Mouse (Mus musculus) MEL (cell line): ENCODE data around the gene Pkmyt1. TPM values are rescaled to one million over a fixed set of nuclear protein-coding genes. Genes with fewer than 3 reads are reported as not detected.

Experiments used
- DNase-seq: peaks from one replicate; pipeline ENCODE4 v3.0.0; 2011; ENCODE audit warnings: low read depth, low spot score
- H3K27ac ChIP-seq: 2 replicates; pipeline ENCODE4 v1.5.1; 2012; ENCODE audit warnings: low read depth, mild to moderate bottlenecking, control low read depth, low read length, moderate library complexity; ENCODE audit not compliant: control insufficient read depth
- H3K27me3 ChIP-seq, 2 experiments: fragments of 150-350 bp in 1 of 2; sonication (generic) in 1 of 2; 2 replicates each; pipeline ENCODE4 v1.6.1; 2012; ENCODE audit warnings: low read length in 2 of 2, mild to moderate bottlenecking in 2 of 2, improper control_type of control experiment in 1 of 2, moderate library complexity in 1 of 2; ENCODE audit not compliant: insufficient read depth in 2 of 2, control insufficient read depth in 1 of 2
- H3K36me3 ChIP-seq, 2 experiments: 2 replicates each; pipeline ENCODE4 v1.6.1; 2012 to 2014; ENCODE audit warnings: low read length in 2 of 2, improper control_type of control experiment in 1 of 2, inconsistent platforms in 1 of 2, mild to moderate bottlenecking in 1 of 2; ENCODE audit not compliant: insufficient read depth in 2 of 2, control insufficient read depth in 1 of 2
- H3K4me1 ChIP-seq, 2 experiments: fragments of 150-350 bp in 1 of 2; sonication (generic) in 1 of 2; 2 replicates each; pipeline ENCODE4 v1.6.1; 2012; ENCODE audit warnings: low read length in 2 of 2, improper control_type of control experiment in 1 of 2, mild to moderate bottlenecking in 1 of 2; ENCODE audit not compliant: insufficient read depth in 2 of 2, control insufficient read depth in 1 of 2
- H3K4me3 ChIP-seq, 2 experiments: fragments of 150-350 bp in 1 of 2; sonication (generic) in 1 of 2; 2 replicates each; pipeline ENCODE4 v1.5.1; 2012; ENCODE audit warnings: low read depth in 2 of 2, low read length in 2 of 2, mild to moderate bottlenecking in 2 of 2, moderate library complexity in 2 of 2, control low read depth in 1 of 2, improper control_type of control experiment in 1 of 2; ENCODE audit not compliant: control insufficient read depth in 1 of 2, insufficient read depth in 1 of 2
- H3K79me2 ChIP-seq: 2 replicates; pipeline ENCODE4 v1.6.1; 2012; ENCODE audit warnings: mild to moderate bottlenecking, low read length, moderate library complexity; ENCODE audit not compliant: control insufficient read depth, poor library complexity, insufficient read depth
- H3K9ac ChIP-seq: 2 replicates; pipeline ENCODE4 v1.6.1; 2012; ENCODE audit warnings: low read depth, mild to moderate bottlenecking, control low read depth, low read length, moderate library complexity; ENCODE audit not compliant: control insufficient read depth, poor library complexity, severe bottlenecking
- H3K9me3 ChIP-seq: fragments of 150-350 bp; sonication (generic); replicated peaks from 2 replicates; pipeline ENCODE4 v1.6.1; 2012; ENCODE audit warnings: mild to moderate bottlenecking, low read length, improper control_type of control experiment, moderate library complexity; ENCODE audit not compliant: insufficient read depth
- BHLHE40 ChIP-seq: IDR thresholded peaks from 2 replicates; pipeline ENCODE4 v1.6.1; 2012; ENCODE audit warnings: low read depth, mild to moderate bottlenecking, inconsistent platforms, low read length, improper control_type of control experiment, borderline replicate concordance
- CHD1 ChIP-seq: IDR thresholded peaks from 2 replicates; pipeline ENCODE4 v1.6.1; 2012; ENCODE audit warnings: low read depth, mild to moderate bottlenecking, inconsistent platforms, low read length, improper control_type of control experiment
- EP300 ChIP-seq, 2 experiments: IDR thresholded peaks; 2 replicates each; pipeline ENCODE4 v1.6.1; 2011; ENCODE audit warnings: improper control_type of control experiment in 2 of 2, low read length in 2 of 2, low read depth in 1 of 2, mild to moderate bottlenecking in 1 of 2
- ETS1 ChIP-seq: IDR thresholded peaks from 2 replicates; pipeline ENCODE4 v1.6.1; 2012; ENCODE audit warnings: low read depth, mild to moderate bottlenecking, inconsistent platforms, low read length, improper control_type of control experiment, moderate library complexity
- GABPA ChIP-seq: IDR thresholded peaks from 2 replicates; pipeline ENCODE4 v1.6.1; 2012; ENCODE audit warnings: low read depth, mild to moderate bottlenecking, inconsistent platforms, low read length, improper control_type of control experiment, moderate library complexity
- HCFC1 ChIP-seq: IDR thresholded peaks from 2 replicates; pipeline ENCODE4 v1.6.1; 2012; ENCODE audit warnings: low read depth, mild to moderate bottlenecking, inconsistent platforms, low read length, improper control_type of control experiment, moderate library complexity
- JUND ChIP-seq: IDR thresholded peaks from 2 replicates; pipeline ENCODE4 v1.6.1; 2011; ENCODE audit warnings: low read depth, mild to moderate bottlenecking, improper control_type of control experiment, low read length
- KAT2A ChIP-seq: conservative IDR thresholded peaks from 2 replicates; pipeline ENCODE4 v1.6.1; 2012; ENCODE audit warnings: low read depth, low read length, improper control_type of control experiment, inconsistent platforms
- MAFK ChIP-seq: IDR thresholded peaks from 2 replicates; pipeline ENCODE4 v1.6.1; 2011; ENCODE audit warnings: low read depth, mild to moderate bottlenecking, low read length, improper control_type of control experiment, borderline replicate concordance
- MEF2A ChIP-seq: IDR thresholded peaks from 2 replicates; pipeline ENCODE4 v1.6.1; 2014; ENCODE audit warnings: low read depth, mild to moderate bottlenecking, inconsistent platforms, low read length, improper control_type of control experiment; ENCODE audit not compliant: poor library complexity, insufficient replicate concordance, severe bottlenecking; ENCODE audit errors: extremely low read depth
- MXI1 ChIP-seq: IDR thresholded peaks from 2 replicates; pipeline ENCODE4 v1.6.1; 2011; ENCODE audit warnings: mild to moderate bottlenecking, low read depth, low read length, improper control_type of control experiment
- MYC ChIP-seq: IDR thresholded peaks from 2 replicates; pipeline ENCODE4 v1.6.1; 2011; ENCODE audit warnings: low read depth, mild to moderate bottlenecking, low read length, improper control_type of control experiment, moderate library complexity
- NELFE ChIP-seq: IDR thresholded peaks from 2 replicates; pipeline ENCODE4 v1.6.1; 2011; ENCODE audit warnings: low read depth, low read length, improper control_type of control experiment
- NRF1 ChIP-seq: IDR thresholded peaks from 2 replicates; pipeline ENCODE4 v1.6.1; 2014; ENCODE audit warnings: low read depth, mild to moderate bottlenecking, inconsistent platforms, low read length, improper control_type of control experiment, moderate library complexity; ENCODE audit not compliant: poor library complexity, insufficient read depth, severe bottlenecking
- POLR2AphosphoS2 ChIP-seq: IDR thresholded peaks from 2 replicates; pipeline ENCODE4 v1.6.1; 2011; ENCODE audit warnings: low read length, improper control_type of control experiment
- POLR2AphosphoS5 ChIP-seq: IDR thresholded peaks from 2 replicates; pipeline ENCODE4 v1.6.1; 2012; ENCODE audit warnings: low read depth, borderline replicate concordance, mild to moderate bottlenecking, inconsistent platforms, low read length, moderate library complexity, mixed read lengths
- SMC3 ChIP-seq: IDR thresholded peaks from 2 replicates; pipeline ENCODE4 v1.6.1; 2011; ENCODE audit warnings: low read depth, low read length, improper control_type of control experiment
- TAL1 ChIP-seq: IDR thresholded peaks from 2 replicates; pipeline ENCODE4 v1.6.1; 2012; ENCODE audit warnings: mild to moderate bottlenecking, inconsistent platforms, low read length, moderate library complexity, mixed read lengths
- TBP ChIP-seq: IDR thresholded peaks from 2 replicates; pipeline ENCODE4 v1.8.0; 2011; ENCODE audit warnings: low read depth, low read length, improper control_type of control experiment
- TCF12 ChIP-seq: IDR thresholded peaks from 2 replicates; pipeline ENCODE4 v1.6.1; 2014; ENCODE audit warnings: low read depth, mild to moderate bottlenecking, inconsistent platforms, low read length, improper control_type of control experiment, moderate library complexity
- UBTF ChIP-seq: IDR thresholded peaks from 2 replicates; pipeline ENCODE4 v1.6.1; 2012; ENCODE audit warnings: low read depth, mild to moderate bottlenecking, inconsistent platforms, low read length, improper control_type of control experiment, moderate library complexity, borderline replicate concordance; ENCODE audit not compliant: insufficient read depth
- USF2 ChIP-seq, 2 experiments: IDR thresholded peaks; 2 replicates each; pipeline ENCODE4 v1.6.1; 2011 to 2012; ENCODE audit warnings: improper control_type of control experiment in 2 of 2, low read length in 2 of 2, borderline replicate concordance in 1 of 2, inconsistent platforms in 1 of 2, low read depth in 1 of 2, mild to moderate bottlenecking in 1 of 2; ENCODE audit not compliant: insufficient read depth in 1 of 2
- ZC3H11A ChIP-seq: IDR thresholded peaks from 2 replicates; pipeline ENCODE4 v1.6.1; 2012; ENCODE audit warnings: low read depth, mild to moderate bottlenecking, inconsistent platforms, low read length, improper control_type of control experiment
- ZKSCAN1 ChIP-seq: IDR thresholded peaks from 2 replicates; pipeline ENCODE4 v1.6.1; 2012; ENCODE audit warnings: low read depth, mild to moderate bottlenecking, inconsistent platforms, low read length, improper control_type of control experiment, moderate library complexity
- ZNF384 ChIP-seq: IDR thresholded peaks from 2 replicates; pipeline ENCODE4 v1.6.1; 2012; ENCODE audit warnings: low read depth, mild to moderate bottlenecking, inconsistent platforms, low read length, improper control_type of control experiment
- polyA plus RNA-seq, 2 experiments: library from polyadenylated mRNA; stranded (reverse) in 1 of 2; unstranded in 1 of 2; fragments of >175 nt in 1 of 2; fragments of >200 nt in 1 of 2; gene quantifications; 2 replicates each; pipeline versions ENCODE4 v1.2.1 to v1.2.4; 2012; ENCODE audit warnings: low replicate concordance in 2 of 2, low read depth in 1 of 2; ENCODE audit not compliant: insufficient read length in 2 of 2, insufficient read depth in 1 of 2, missing spikeins in 1 of 2
- total RNA-seq: library from RNA; depleted of rRNA; stranded (reverse); fragments of 300-350 nt; gene quantifications from 2 replicates; pipeline ENCODE4 v1.2.3, GENCODE M21; 2012

The Pkmyt1 gene
- total and polyA plus RNA-seq, 3 experiments, result 16.6 to 49.8 TPM; not detected in 1

DNA sequence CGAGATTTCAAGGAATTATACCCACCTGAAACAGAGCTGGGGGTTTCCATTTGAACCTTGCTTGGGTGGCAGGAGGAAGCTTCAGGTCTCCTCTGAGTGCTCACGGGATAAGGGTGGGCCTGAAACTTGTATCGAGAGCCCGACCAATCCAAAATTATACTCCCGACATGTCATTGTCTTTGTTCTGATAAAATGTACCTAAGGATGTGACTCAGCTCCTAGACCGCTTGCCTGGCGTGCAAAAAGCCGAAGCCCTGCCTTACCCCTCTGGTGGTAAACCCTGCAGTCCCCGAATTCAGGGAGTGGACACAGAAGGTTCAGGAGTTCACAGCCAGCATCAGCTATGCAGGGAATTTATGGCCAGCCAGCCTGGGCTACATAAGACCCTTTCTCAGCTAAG, 45.8 kb upstream of the Pkmyt1 start:
- Histone ChIP-seq H3K9ac (peak overlapping the region; percentile 31), H3K4me1 (peaks cover 0 to 22% of the 10 kb centered on the region in 2 experiments; a peak in 3 of 4 replicates), H3K36me3 (peaks cover 0 to 15% of the 10 kb centered on the region in 2 experiments; a peak in 2 of 4 replicates), H3K9me3 (no peaks in the 10 kb centered on the region), H3K79me2 (peaks cover 9% of the 10 kb centered on the region), H3K27ac (no peak overlapping the region)
- peak; percentile 28; the same call in 1 of the 2 replicates for TF ChIP-seq BHLHE40
- TF ChIP-seq ZC3H11A, result no peak
- TF ChIP-seq HCFC1, result no peak
- TF ChIP-seq, all 39 proteins: peak for 1
- DNase-seq, result peak; percentile 62
- no peaks in the 10 kb centered on the region for H3K27me3 ChIP-seq
- H3K4me3 ChIP-seq, result peak overlapping the region in 1 of 2 experiments; percentile 7; a peak in 1 of 4 replicates

GRCm38 (mm10) chr17:23681086-23681485, 45.0 kb upstream of the Pkmyt1 start:
- peak; percentile 20 for DNase-seq
- H3K36me3 ChIP-seq, result peaks cover 0 to 14% of the 10 kb centered on the region in 2 experiments; a peak in 2 of 4 replicates
- peaks cover 9% of the 10 kb centered on the region for H3K79me2 ChIP-seq
- peaks cover 0 to 19% of the 10 kb centered on the region in 2 experiments; a peak in 3 of 4 replicates for H3K4me1 ChIP-seq
- no peaks in the 10 kb centered on the region for H3K9me3 ChIP-seq
- TF ChIP-seq SMC3 (no peak), TCF12 (no peak), MYC (no peak), MAFK (no peak), ZKSCAN1 (no peak), MXI1 (no peak), BHLHE40 (no peak), POLR2AphosphoS2 (no peak), UBTF (no peak), NRF1 (no peak), ZNF384 (no peak), NELFE (no peak), JUND (no peak)
- H3K4me3 ChIP-seq, result no peak overlapping the region
- no peaks in the 10 kb centered on the region for H3K27me3 ChIP-seq
- no peak overlapping the region for H3K27ac ChIP-seq
- H3K9ac ChIP-seq, result no peak overlapping the region

DNA sequence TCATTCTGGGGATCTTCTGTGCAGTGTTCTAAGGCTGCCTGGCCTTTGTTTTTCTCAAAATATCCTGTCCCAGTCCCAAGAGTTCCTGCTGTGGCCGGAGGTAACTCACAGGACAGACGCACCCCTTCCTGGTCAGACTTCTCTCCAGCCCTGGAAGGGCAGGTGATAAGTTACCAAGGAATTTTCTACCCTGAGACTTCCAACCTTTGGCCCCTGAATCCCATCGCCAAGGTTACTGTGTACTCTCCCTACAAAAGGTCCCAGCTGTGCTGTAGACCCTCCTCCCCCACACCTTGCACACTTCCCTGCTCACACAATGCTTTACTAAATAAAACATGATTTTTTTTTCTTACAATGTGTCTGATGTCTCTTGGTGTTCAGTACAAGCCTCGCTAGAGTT, 44.0 kb upstream of the Pkmyt1 start:
- Histone ChIP-seq H3K36me3 (peaks cover 0 to 14% of the 10 kb centered on the region in 2 experiments; a peak in 2 of 4 replicates), H3K4me3 (no peak overlapping the region), H3K79me2 (peaks cover under 1% of the 10 kb centered on the region), H3K27me3 (no peaks in the 10 kb centered on the region), H3K9me3 (no peaks in the 10 kb centered on the region), H3K4me1 (peaks cover 0 to 19% of the 10 kb centered on the region in 2 experiments; a peak in 3 of 4 replicates), H3K9ac (no peak overlapping the region), H3K27ac (no peak overlapping the region)
- DNase-seq, result no peak
- TF ChIP-seq ZNF384, result no peak
- TF ChIP-seq TAL1, result no peak
- no peak for TF ChIP-seq POLR2AphosphoS5
- no peak for TF ChIP-seq TBP
- no peak for TF ChIP-seq ETS1
- TF ChIP-seq NELFE, result no peak
- no peak for TF ChIP-seq KAT2A
- TF ChIP-seq USF2 (IDR thresholded peaks at IDR 0.05; ENCODE audit: borderline replicate concordance in 1 of 2, insufficient read depth in 1 of 2, low read depth in 1 of 2, low read length in 2 of 2), result no peak
- TF ChIP-seq EP300 (IDR thresholded peaks at IDR 0.05; ENCODE audit: low read depth in 1 of 2, low read length in 2 of 2), result no peak
- TF ChIP-seq MAFK, result no peak
- TF ChIP-seq MEF2A, result no peak
- TF ChIP-seq GABPA, result no peak
- TF ChIP-seq UBTF, result no peak
- no peak for TF ChIP-seq CHD1
